Mouse (Mus musculus) urinary bladder, postnatal 4 days (tissue): Measurements from ENCODE around the gene Foxn3.

Source experiments
- DNase-seq, 2 experiments: peaks; one replicate each; pipeline ENCODE4 v3.0.0; 2021 to 2022; ENCODE audit warnings: low spot score in 2 of 2

Gene Foxn3

GRCm38 (mm10) chr12:99256463-99256862, 306.9 kb downstream of the Foxn3 start:
- no peak for DNase-seq

- DNase-seq: no peak
These were observed 308.9 kb downstream of the Foxn3 start for GRCm38 (mm10) chr12:99254436-99254835.

GRCm38 (mm10) chr12:99253562-99253961, 309.8 kb downstream of the Foxn3 start:
- no peak for DNase-seq

- no peak for DNase-seq
These were observed 314.8 kb downstream of the Foxn3 start for GRCm38 (mm10) chr12:99248606-99249005.

GRCm38 (mm10) chr12:99247939-99248338, 315.4 kb downstream of the Foxn3 start:
- DNase-seq: no peak

GRCm38 (mm10) chr12:99246984-99247746, 316.2 kb downstream of the Foxn3 start:
- no peak for DNase-seq

- DNase-seq: no peak
These were observed 318.7 kb downstream of the Foxn3 start for GRCm38 (mm10) chr12:99244673-99245072.

GRCm38 (mm10) chr12:99244264-99244663, 319.1 kb downstream of the Foxn3 start:
- no peak for DNase-seq

- DNase-seq: no peak
These were observed 320.1 kb downstream of the Foxn3 start for GRCm38 (mm10) chr12:99243316-99243715.

- DNase-seq: no peak
These were observed 323.1 kb downstream of the Foxn3 start for GRCm38 (mm10) chr12:99240185-99240726.

- no peak for DNase-seq
These were observed 323.6 kb downstream of the Foxn3 start for GRCm38 (mm10) chr12:99239735-99240134.

GRCm38 (mm10) chr12:99237497-99237896, 325.9 kb downstream of the Foxn3 start:
- DNase-seq: no peak

- no peak for DNase-seq
These were observed 329.0 kb downstream of the Foxn3 start for GRCm38 (mm10) chr12:99234346-99234745.

GRCm38 (mm10) chr12:99233386-99233785, 330.0 kb downstream of the Foxn3 start:
- DNase-seq: no peak

GRCm38 (mm10) chr12:99232478-99232877, 330.9 kb downstream of the Foxn3 start:
- no peak for DNase-seq

- DNase-seq: no peak
These were observed 332.1 kb downstream of the Foxn3 start for GRCm38 (mm10) chr12:99231321-99231720.

- DNase-seq: no peak
These were observed 332.7 kb downstream of the Foxn3 start for GRCm38 (mm10) chr12:99230783-99231048.

GRCm38 (mm10) chr12:99229973-99230782, 333.2 kb downstream of the Foxn3 start:
- DNase-seq: no peak

- no peak for DNase-seq
These were observed 335.9 kb downstream of the Foxn3 start for GRCm38 (mm10) chr12:99227313-99227952.

GRCm38 (mm10) chr12:99224863-99225603, 338.3 kb downstream of the Foxn3 start:
- no peak for DNase-seq

- no peak for DNase-seq
These were observed 342.1 kb downstream of the Foxn3 start for GRCm38 (mm10) chr12:99221087-99221846.
